Mouse (Mus musculus) hindbrain, embryonic 16.5 days (tissue): ENCODE results near the gene Slc43a2. TPM values are rescaled to one million over a fixed set of nuclear protein-coding genes. Genes with fewer than 3 reads are reported as not detected.

Experiments
- ATAC-seq: fragments of 200-750 bp; cut with Nextera tagmentation; 2 replicates; pipeline ENCODE4 v1.8.0; 2017; ENCODE audit warnings: moderate TSS enrichment, moderate library complexity
- H3K27ac ChIP-seq: fragments of 300-500 bp; sonication (generic); 2 replicates; pipeline ENCODE4 v1.5.1; 2014; ENCODE audit warnings: low read depth, mild to moderate bottlenecking, control low read depth, low read length, moderate library complexity
- H3K27me3 ChIP-seq: fragments of 300-500 bp; sonication (generic); replicated peaks from 2 replicates; pipeline ENCODE4 v1.6.1; 2014; ENCODE audit warnings: low read length; ENCODE audit not compliant: control insufficient read depth, insufficient read depth
- H3K36me3 ChIP-seq: fragments of 300-500 bp; sonication (generic); 2 replicates; pipeline ENCODE4 v1.6.1; 2014; ENCODE audit warnings: mild to moderate bottlenecking, low read length, moderate library complexity, mixed read lengths; ENCODE audit not compliant: control insufficient read depth, insufficient read depth
- H3K4me1 ChIP-seq: fragments of 300-500 bp; sonication (generic); 2 replicates; pipeline ENCODE4 v1.6.1; 2014; ENCODE audit warnings: low read depth, low read length; ENCODE audit not compliant: control insufficient read depth, insufficient read depth
- H3K4me2 ChIP-seq: fragments of 300-500 bp; sonication (generic); 2 replicates; pipeline ENCODE4 v1.6.1; 2014; ENCODE audit warnings: mild to moderate bottlenecking, low read length, control low read depth, moderate library complexity
- H3K4me3 ChIP-seq: fragments of 300-500 bp; sonication (generic); 2 replicates; pipeline ENCODE4 v1.5.1; 2014; ENCODE audit warnings: mild to moderate bottlenecking, low read length, control low read depth, moderate library complexity
- H3K9ac ChIP-seq: fragments of 300-500 bp; sonication (generic); 2 replicates; pipeline ENCODE4 v1.6.1; 2014; ENCODE audit warnings: low read depth, mild to moderate bottlenecking, control low read depth, low read length, moderate library complexity
- H3K9me3 ChIP-seq: fragments of 300-500 bp; sonication (generic); 2 replicates; pipeline ENCODE4 v1.6.1; 2014; ENCODE audit warnings: mild to moderate bottlenecking, low read length, moderate library complexity; ENCODE audit not compliant: control insufficient read depth
- WGBS: fragments of 180-500 bp; shearing (Covaris S2); extraction: QIAGEN DNeasy Blood & Tissue Kit; methylation state at CpG from one replicate; pipeline ENCODE4 v1.1.7; 2014; 5-methylcytosine and 5-hydroxymethylcytosine counted together
- polyA plus RNA-seq: library from polyadenylated mRNA; unstranded; fragments of >200 nt; fragmentation: Nextera tagmentation; extraction: Ambion mirVana; gene quantifications from 2 replicates; pipeline ENCODE4 v1.2.1, GENCODE M21; 2015

The Slc43a2 gene
- polyA plus RNA-seq, 1 experiment from 2014 or later: 16.9 TPM

DNA sequence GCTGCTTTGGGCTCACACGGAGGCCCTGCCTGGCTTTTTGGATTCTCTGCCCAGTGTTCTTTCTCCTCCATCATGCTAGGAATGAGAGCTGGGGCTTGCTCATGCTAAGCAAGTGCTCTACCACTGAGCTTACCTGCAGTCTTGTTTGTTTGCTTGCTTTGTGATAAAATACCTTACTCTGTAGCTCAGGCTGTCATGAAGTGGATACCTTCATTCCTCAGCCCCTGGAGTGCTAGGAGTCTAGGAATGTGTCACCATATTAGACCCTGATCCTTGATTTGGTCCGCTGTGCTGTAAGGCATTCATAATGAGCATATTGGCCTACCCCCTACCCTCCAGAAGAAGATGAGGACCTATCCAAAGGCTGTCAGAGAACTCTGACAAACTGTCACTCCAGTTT lies 8.7 kb upstream of the Slc43a2 start:
- H3K4me3 ChIP-seq: no peak overlapping the region
- no peak for ATAC-seq
- H3K4me2 ChIP-seq: no peak overlapping the region
- H3K9me3 ChIP-seq: no peaks in the 10 kb centered on the region
- no peaks in the 10 kb centered on the region for H3K36me3 ChIP-seq
- WGBS: 90% methylated on average over 2 of the region's 2 CpGs
- no peaks in the 10 kb centered on the region for H3K4me1 ChIP-seq
- H3K27ac ChIP-seq: no peak overlapping the region
- H3K9ac ChIP-seq: no peak overlapping the region
- 0 out of 2 replicates have a peak, but pooled peaks cover 2% of the 10 kb centered on the region for H3K27me3 ChIP-seq

DNA sequence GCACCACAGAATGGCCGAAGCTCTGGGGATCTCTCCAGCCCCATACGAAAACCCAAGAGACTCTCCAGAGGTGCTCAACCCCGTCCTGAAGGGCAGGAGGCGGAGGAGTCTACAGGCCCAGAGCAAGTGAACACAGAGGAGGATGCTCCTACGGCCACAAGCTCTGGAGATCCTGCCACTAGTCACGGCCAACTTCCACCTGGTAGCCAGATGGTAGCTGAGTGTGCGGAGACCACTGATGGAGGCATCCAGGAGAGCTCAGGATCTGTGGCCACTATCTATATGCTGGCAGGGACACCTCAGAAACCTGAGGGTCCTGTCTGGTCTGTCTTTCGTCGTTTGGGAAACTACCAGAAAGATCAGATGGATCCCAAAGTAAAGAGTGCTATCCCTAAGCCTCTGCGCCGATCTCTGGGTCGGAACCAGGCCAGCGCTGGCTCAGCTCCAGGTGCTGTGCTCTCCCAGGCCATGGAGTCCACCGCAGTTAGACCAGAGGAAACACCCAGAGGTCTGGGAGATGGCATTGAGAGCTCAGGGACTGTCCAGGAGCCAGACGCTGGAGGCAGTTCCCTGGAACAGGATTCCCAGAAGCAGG lies 5.9 kb upstream of the Slc43a2 start:
- Histone ChIP-seq H3K9ac (no peak overlapping the region), H3K9me3 (no peaks in the 10 kb centered on the region), H3K4me2 (no peak overlapping the region), H3K4me1 (no peaks in the 10 kb centered on the region; the same call in 1 of the 2 replicates), H3K27ac (no peak overlapping the region), H3K36me3 (no peaks in the 10 kb centered on the region), H3K27me3 (0 out of 2 replicates have a peak, but pooled peaks cover 2% of the 10 kb centered on the region), H3K4me3 (no peak overlapping the region)
- no peak for ATAC-seq
- WGBS: 84% methylated on average over 15 of the region's 15 CpGs

- no peak for ATAC-seq
- WGBS: 84% methylated on average over 6 of the region's 6 CpGs
- Histone ChIP-seq H3K9me3 (no peaks in the 10 kb centered on the region), H3K27ac (no peak overlapping the region), H3K4me2 (no peak overlapping the region), H3K9ac (no peak overlapping the region), H3K36me3 (no peaks in the 10 kb centered on the region), H3K4me3 (no peak overlapping the region), H3K27me3 (0 out of 2 replicates have a peak, but pooled peaks cover 2% of the 10 kb centered on the region), H3K4me1 (no peaks in the 10 kb centered on the region; the same call in 1 of the 2 replicates)
Observed at GRCm38 (mm10) chr11:75526943-75527342, 4.6 kb upstream of the Slc43a2 start.

DNA sequence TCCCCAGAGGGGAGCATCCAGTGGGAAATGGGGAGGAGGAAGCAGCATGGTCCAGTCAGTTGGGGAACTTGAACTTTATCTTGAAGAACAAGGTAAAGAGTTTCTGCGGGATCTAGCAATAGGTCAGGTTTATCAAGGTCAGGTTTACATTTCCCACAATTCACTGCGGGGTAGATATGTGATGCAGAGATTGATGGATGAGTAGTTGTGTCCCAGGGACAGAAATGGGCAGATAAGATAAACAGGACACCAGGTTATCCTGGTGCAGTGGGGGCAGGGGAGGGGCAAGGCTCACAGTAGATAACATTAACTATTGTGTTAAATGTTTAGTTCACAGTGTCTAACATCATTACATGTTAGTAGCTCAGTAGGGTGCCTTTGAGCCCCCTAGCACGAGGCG lies 1.7 kb upstream of the Slc43a2 start:
- H3K9ac ChIP-seq: no peak overlapping the region

DNA sequence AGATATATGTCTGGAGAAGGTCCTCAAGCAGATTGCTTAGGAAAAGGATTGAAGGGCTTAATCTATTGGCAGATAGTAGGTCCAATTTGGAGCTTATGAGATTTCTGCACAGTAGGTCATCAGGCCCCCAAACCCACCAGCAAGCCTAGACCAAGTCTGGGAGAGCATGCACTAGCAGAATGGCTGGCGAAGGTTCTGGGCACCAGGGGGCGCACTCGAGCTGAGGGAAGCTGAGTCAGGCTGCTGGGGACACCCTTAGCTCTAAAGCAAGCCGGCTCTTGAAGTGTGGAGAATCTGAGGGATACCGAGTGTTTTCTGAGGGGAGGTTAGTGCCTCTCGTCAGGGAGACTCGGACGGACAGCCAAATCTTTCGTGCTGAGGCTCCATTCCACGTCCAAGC lies 1.2 kb upstream of the Slc43a2 start:
- Histone ChIP-seq H3K27me3 (0 out of 2 replicates have a peak, but pooled peaks cover under 1% of the 10 kb centered on the region), H3K36me3 (no peaks in the 10 kb centered on the region), H3K27ac (peak overlapping the region; percentile 98), H3K4me1 (peaks cover 22% of the 10 kb centered on the region), H3K9ac (peak overlapping the region; percentile 76), H3K4me2 (peak overlapping the region; percentile 97), H3K9me3 (no peaks in the 10 kb centered on the region), H3K4me3 (peak overlapping the region; percentile 80)
- peak; percentile 35; the same call in 1 of the 2 replicates for ATAC-seq
- 0% methylated on average over 10 of the region's 10 CpGs for WGBS

More for the DNA sequence above, 1.7 kb upstream of the Slc43a2 start:
- H3K9me3 ChIP-seq: no peaks in the 10 kb centered on the region
- no peak overlapping the region; the same call in 1 of the 2 replicates for H3K27ac ChIP-seq
- H3K4me2 ChIP-seq: no peak overlapping the region; the same call in 1 of the 2 replicates
- no peak for ATAC-seq
- H3K4me3 ChIP-seq: no peak overlapping the region
- 0 out of 2 replicates have a peak, but pooled peaks cover 2% of the 10 kb centered on the region for H3K27me3 ChIP-seq
- peaks cover 17% of the 10 kb centered on the region for H3K4me1 ChIP-seq
- 53% methylated on average over 4 of the region's 4 CpGs for WGBS
- H3K36me3 ChIP-seq: no peaks in the 10 kb centered on the region

GRCm38 (mm10) chr11:75530845-75531373 lies 585 bp upstream of the Slc43a2 start:
- under 1% methylated on average over 29 of the region's 31 CpGs for WGBS
- peak; percentile 37 for ATAC-seq
- H3K27me3 ChIP-seq: no peaks in the 10 kb centered on the region
- peak overlapping the region; percentile 80 for H3K4me3 ChIP-seq
- peak overlapping the region; percentile 98 for H3K27ac ChIP-seq
- no peaks in the 10 kb centered on the region for H3K36me3 ChIP-seq
- H3K9me3 ChIP-seq: no peaks in the 10 kb centered on the region
- H3K4me1 ChIP-seq: peaks cover 28% of the 10 kb centered on the region
- H3K4me2 ChIP-seq: peak overlapping the region; percentile 97
- peak overlapping the region; percentile 76 for H3K9ac ChIP-seq

- peak; percentile 12; the same call in 1 of the 2 replicates for ATAC-seq
- no peaks in the 10 kb centered on the region for H3K36me3 ChIP-seq
- peak overlapping the region; percentile 80 for H3K4me3 ChIP-seq
- H3K27me3 ChIP-seq: no peaks in the 10 kb centered on the region
- WGBS: 9% methylated on average over 38 of the region's 38 CpGs
- peaks cover 28% of the 10 kb centered on the region for H3K4me1 ChIP-seq
- H3K9ac ChIP-seq: peak overlapping the region; percentile 90
- no peaks in the 10 kb centered on the region for H3K9me3 ChIP-seq
- peak overlapping the region; percentile 98 for H3K27ac ChIP-seq
- peak overlapping the region; percentile 97 for H3K4me2 ChIP-seq
Observed at GRCm38 (mm10) chr11:75532340-75533277, 1.1 kb downstream of the Slc43a2 start.

GRCm38 (mm10) chr11:75533314-75534015 lies 2.0 kb downstream of the Slc43a2 start:
- no peaks in the 10 kb centered on the region for H3K27me3 ChIP-seq
- H3K27ac ChIP-seq: peak overlapping the region; percentile 3
- 76% methylated on average over 6 of the region's 6 CpGs for WGBS
- H3K36me3 ChIP-seq: no peaks in the 10 kb centered on the region
- no peak for ATAC-seq
- peaks cover 33% of the 10 kb centered on the region for H3K4me1 ChIP-seq
- no peaks in the 10 kb centered on the region for H3K9me3 ChIP-seq
- H3K4me2 ChIP-seq: peak overlapping the region; percentile 97
- peak overlapping the region; percentile 90 for H3K9ac ChIP-seq
- H3K4me3 ChIP-seq: peak overlapping the region; percentile 80
